Mouse (Mus musculus): ENCODE measurements at regions not wholly inside any gene's neighbourhood (a gene's known extent, or its start where the extent isn't known, plus 50 kb on each side); places are given as distances from the start of the nearest gene placed in this dataset.

GRCm38 (mm10) chr4:39817675-39818074 lies 325.2 kb upstream of the Aco1 start:
- no peak for DNase-seq (ENCODE audit: low spot score in 2 of 2)
- intact Hi-C loops (cut with DNase I): no loop called here

DNA sequence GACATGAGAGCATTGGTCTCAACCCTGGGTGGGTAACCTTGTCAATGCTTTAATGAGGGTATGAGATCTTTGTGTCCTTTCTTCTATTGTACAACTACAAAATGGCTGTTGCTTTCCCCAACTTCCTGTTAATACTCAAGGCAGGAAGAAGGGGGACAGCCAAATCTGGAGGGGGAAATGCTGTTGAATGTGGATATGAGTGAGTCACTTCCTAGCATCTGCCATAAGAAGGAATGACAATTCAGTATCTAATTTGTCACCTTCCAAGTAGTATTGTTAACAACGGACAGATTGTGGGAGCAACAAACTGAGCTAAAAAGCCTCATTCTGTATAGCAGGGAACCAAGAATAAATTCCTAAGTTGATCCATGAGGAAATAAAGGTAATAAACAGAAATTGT lies 309.2 kb upstream of the Aco1 start:
- no peak for DNase-seq (ENCODE audit: low spot score in 2 of 2)
- intact Hi-C loops (cut with DNase I): no loop called here
